Mouse (Mus musculus) lung, postnatal 10 days (tissue): Measurements from ENCODE around the gene Spice1.

Experiments used
- DNase-seq: peaks from one replicate; pipeline ENCODE4 v3.0.0; 2021

Spice1 gene

DNA sequence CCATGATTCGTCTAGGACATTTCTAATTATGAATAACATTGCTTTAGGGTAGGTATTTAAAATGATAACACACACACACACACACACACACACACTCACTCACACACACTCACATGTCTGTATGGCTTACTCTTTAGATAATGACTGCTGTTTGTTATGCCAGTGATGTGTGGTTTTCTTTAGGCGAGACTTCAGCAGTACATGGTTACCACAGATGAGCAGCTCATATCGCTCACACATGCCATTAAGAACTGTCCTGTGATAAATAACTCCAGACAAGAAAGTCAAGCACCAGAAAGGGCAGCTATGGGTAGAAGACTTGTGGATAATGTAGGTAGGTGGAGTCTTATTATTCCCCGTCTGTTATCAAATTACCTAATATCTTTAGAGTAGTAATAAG is 28.5 kb downstream of the Spice1 start:
- DNase-seq, result no peak

DNA sequence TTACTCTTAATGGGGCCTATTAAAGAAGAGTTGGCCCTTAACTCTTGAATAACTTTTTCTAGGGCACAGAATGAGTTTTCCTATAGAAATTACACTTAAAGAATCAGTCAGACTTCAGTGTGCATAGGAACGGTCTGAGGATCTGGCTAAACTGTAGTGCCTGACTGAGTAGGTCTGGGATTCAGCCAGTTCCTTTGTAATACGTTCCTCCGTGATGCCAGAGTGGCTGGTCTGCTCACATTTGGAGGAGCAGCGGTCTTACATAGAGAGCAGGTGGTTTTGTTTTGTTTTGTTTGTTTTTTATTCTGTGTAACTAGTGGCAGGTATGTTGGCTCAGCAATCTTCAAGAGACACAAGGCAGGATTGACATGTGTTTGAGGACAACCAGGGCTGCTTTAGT is 33.1 kb downstream of the Spice1 start:
- DNase-seq, result no peak

DNA sequence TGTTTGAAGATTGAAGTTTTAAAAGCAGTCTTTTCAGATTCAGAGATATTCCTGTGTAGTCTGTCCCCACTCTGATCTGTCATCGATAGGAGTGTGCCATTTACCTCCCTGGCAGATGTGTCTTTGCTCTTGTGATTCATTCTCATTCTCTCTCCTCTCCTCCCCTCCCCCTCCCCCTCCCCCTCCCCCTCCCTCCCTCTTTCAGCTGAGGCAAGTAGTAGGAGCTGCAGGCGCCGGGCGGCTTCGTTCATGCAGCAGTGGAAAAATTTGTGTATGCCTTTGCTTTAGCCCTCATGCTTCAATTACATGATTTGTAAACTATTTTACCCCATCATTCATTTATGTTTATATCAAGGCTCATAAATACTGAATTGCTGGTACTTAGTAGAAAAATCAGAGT is 34.7 kb downstream of the Spice1 start:
- DNase-seq, result no peak

DNA sequence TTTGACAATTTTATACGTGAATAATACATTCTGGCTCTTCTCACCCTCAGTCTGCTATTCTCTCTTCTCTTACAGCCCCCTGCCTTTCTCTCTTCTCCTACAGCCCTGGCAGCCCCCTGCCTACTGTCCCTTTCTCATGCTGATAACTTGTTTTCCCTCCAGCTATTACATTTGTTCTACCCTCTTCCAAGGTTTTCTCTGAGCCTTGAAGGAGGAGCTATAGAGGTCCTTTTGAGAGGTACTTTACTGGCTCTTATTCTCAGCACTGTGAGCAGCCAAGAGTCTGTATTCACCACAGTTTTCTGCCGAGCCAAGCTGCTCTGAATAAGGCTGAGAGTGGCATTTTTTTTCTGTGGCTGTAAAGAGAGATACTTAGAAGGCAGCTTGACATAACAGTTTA is 36.6 kb downstream of the Spice1 start:
- no peak for DNase-seq

DNA sequence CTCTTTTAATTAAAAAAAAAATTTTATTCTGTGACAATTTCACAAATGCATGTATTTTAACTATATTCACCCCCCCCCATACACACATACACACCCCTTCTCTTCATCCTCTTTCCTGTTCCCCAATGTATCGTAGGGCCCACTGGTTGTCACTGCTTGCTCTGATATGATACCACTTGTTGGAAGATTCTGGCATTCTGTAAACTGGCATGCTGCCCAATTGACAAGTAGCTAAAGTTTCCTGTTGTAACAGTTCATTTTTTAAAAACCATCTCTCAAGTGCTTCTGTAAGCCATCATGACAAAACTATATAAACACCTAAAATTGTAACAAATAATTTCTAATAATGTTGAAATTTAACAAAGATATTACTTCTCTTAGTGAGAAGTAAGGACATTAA is 37.3 kb downstream of the Spice1 start:
- DNase-seq, result peak; percentile 14

DNA sequence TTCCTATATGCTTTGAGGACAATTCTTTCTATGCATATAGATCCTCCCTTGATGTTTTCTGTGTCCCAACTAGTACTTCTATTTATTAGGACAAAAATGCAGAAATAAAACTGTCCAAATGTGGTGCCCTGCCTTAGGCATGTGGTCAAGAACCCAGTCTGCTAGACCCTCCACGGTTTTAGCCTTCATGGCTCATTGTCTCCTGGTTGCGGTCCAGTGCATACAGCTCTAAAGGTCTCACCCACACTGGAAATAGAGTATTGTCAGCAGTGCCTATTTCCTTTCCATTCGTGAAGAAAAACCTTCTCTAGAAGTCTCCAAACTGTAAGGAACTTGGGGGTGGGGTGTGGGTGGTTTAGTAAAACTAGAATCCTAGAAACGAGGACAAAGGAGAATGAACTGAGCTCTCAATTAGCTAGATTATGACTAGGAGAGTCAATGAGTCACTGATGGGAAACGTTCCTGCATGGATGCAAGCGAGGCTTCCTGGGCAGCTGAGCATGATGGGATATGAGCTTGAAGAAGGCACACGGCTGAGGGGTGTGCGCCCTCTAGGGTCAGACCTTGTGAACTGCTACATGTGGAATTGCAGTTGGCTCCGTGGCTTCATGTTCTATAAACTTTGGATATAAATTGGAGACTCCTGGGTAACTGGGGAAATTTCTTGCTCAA is 45.1 kb downstream of the Spice1 start:
- DNase-seq, result peak; percentile 69

DNA sequence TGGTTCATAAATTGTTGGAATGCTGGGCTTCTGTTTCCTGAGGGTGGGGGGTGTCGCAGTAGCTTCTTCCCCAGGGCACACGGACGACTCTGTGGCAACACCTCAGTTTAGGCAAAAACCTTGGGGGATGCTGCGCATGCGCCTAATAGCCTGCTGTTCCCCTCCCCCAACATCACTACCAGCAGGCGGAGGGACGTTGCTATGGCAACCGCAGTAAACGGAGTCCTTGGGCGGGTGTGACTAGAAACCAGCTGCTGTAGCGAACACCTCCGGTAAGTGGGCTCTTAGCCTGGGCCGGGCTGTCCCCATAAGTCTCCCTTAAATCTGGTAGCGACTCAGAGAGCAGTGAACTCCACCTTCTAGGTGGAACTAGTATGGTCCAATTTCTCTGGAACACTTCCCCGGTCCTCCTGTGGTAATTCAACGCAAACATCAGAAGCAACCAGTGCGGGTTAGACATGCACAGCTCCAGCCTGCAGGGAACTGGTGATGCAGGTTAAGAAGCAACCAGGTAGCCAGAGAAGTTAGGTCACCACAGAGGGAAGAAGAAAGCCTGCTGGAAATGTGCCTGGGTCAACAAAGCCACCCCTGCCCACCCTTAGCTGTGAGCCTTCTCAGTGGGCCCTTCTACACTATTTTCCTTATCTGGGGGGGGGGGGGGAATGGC is 47.8 kb downstream of the Spice1 start, which contains the start of gene Cfap44:
TSS of gene Cfap44 (plus strand) at position 220 of the 667 bp plus-strand sequence.
- peak; percentile 86 for DNase-seq

DNA sequence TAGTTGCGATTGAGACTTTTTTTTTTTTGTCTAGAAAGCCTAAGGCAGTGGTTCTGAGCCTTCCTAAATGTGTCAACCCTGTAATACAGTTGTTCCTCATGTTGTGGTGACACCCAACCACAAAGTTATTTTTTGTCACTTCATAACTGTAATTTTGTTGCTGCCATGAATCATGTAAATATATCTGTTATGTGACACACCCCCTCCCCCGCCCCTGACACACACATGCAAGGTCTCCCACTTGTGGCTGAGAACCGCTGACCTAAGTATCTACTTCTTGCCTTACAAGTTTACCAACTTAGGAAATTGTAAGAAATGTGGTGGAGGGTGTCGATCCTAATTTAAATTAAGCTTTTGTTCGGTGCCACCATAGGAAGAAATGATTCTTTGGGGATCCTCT is 58.0 kb downstream of the Spice1 start:
- DNase-seq, result no peak

DNA sequence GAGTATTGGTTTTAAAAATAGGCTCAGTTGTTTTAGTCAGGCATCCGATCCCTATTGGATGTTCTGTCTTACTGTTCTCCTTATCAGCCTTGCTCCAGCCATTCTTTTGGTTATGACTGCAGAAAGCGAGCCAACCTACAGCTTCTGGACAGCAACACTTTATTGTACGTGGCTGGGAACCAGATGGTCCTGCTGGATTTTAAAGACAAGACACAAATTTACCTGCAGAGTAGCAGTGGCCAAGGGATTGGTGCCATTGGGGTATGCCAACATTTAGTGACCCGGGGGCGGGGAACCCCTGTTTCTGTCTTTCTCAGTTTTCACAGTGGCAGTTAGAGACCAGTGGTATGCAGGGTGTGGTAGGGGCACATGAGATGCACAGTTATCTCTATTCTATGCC is 60.3 kb downstream of the Spice1 start:
- DNase-seq, result no peak

DNA sequence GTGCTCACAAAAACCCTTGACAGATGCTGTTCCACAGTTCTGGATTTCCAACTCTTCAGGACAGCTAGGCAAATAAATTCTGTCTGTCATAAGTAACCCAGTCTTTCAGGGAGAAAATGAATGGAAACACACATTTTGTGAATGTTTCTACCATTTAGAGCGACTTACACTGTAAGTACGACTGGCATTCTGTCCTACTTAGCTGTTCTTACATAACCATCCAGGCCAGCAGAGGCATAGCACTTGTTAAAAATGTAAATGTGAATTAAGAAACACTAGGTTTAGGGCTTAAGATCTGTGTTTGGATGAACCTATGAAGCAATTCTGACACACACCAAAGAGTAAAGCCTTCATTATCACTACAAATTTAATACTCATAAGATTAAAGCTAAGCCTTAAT is 61.4 kb downstream of the Spice1 start:
- no peak for DNase-seq

DNA sequence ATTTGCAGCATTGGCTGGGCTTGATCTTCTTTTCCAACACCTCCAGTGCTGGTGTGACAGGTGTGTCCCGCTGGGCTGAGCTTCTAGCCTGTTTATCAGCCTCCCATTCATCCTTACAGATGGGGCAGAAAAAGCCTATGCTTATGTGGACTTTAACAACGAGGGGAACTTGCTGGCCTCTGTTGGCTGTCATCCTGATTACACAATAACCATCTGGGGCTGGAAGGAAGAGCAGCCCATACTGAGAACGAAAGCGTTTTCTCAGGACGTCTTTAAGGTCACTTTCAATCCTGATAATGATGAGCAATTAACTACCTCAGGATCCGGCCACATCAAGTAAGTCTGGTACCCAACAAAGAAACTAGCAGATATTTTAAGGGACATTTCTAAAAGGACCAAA is 63.3 kb downstream of the Spice1 start:
- DNase-seq, result peak; percentile 12

DNA sequence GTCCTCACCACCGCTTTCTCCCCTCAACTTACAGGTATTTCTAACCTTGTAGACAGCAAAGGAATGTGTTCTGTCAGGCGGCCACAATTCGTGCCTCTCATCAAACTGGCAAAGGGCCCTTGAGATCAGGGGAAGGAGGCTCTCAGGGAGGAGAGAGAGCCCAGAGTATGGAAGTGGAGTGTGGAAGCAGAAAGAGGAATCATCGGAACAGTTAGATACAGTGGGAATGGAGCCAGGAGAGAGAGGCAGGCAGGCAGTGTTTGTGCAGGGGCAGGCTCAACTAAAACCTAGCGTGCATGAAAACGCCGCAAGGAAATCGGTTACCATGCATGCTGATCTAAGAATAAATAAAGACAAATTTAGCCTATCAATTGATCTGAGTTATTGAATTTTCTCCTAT is 70.7 kb downstream of the Spice1 start:
- DNase-seq, result peak; percentile 32

DNA sequence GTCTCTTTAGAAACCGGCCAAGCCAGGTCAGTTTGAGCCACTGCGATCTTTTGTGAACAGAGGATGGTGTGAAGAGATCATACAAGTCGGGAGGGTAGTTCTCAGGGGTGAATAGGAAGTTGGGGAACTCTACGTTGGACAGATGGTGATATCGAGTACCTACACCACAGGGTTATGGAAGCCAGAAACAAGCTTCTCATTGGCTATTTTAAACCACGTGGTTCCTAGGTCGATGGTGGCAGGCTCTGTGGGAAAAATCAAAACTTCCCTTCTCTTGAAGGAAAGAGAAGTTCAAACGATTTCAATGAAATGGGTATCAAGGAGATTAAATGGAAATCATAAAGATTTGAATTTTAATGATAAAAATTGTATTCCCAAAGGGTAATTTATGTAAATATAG is 74.8 kb downstream of the Spice1 start:
- DNase-seq, result no peak

DNA sequence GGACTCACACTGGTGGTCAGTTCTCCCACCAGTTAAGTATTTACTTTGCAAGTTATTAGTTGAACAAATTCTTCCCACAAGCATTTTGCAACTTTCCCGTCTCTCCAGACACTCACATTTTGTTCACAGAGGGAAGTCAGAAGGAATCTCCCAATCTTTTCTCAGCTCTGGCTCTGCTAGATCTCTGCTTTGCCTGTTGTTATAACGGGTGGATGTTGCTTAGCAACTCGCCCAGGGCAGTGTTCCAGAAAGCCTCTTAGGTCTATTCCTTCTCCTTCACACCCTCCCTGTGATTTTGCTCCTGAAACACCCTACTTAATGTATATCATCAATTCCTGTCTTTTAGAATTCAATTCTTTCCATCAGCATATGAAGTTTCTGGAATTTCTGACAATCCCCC is 76.6 kb downstream of the Spice1 start:
- DNase-seq, result peak; percentile 42

DNA sequence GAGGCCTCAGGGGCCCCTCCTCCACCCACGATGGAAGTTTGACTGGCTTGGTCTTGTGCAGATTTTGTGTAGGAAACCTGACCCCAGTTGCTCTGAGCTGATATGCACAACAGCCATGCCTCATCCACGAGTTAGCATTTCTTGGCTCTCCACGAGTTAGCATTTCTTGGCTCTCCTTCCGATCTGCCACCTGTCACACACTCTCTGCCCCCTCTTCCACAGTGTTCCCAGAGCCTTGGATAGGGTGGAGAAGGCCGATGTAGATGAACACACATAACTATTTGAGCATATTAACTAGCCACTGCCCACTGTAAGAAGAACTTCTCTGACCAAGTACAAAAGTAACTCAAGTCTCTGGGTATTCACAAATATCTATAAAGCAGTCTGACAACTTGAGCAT is 81.5 kb downstream of the Spice1 start:
- DNase-seq, result no peak

DNA sequence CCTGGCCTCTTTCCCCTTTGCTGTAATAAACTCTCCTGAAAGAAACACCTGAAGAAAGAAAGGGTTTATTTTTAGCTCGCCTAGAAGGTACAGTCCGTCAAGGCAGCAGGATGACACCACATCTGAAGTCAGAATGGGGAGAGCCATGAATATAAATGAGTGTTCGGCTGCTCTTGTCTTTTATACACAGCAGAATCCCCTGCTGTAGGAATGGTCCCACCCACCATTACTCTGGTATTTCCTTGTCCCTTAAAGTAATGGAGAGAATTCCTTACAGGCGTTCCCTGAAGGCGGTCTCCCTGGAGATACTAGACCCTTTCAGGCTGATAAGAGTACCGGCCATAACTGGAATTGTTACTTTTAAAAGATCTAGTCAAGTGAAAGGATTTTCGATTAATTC is 83.1 kb downstream of the Spice1 start:
- DNase-seq, result no peak

DNA sequence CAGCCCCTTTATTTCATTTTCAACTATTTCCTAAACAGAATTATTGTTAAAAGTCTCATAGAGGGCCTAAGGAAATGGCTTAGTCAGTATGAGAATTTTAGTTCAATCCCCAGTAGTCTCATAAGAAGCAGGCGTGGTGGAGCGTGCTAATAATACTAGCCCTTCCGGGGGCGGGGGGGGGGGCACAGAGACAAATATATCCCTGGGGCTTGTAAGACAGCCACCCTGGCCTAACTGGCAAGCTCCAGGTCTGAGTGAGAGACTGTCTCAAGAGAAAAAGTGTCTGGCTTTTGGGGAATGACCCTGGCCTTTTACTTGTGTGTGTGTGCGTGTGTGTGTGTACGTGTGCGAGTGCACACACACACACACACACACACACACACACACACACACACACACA is 88.0 kb downstream of the Spice1 start:
- no peak for DNase-seq

DNA sequence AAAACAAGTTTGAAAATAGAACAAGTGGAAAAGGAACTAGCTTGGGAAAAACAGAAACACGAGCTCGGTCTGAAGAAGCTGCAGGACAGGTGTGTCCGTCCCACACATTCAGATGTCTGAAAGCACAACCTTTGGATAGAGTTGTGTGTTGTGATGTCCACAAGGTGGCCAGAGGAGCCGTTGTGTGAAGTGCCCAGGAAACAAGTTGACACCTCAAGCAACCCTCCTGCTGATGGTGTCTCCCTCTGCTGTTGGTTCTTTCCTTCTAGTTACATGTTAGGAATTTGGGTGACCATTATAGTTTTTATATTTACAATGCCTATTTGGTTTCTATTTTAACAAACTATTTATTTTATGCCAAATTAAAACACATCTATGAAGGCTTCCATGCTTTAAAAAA is 88.6 kb downstream of the Spice1 start:
- DNase-seq, result no peak
